Mouse (Mus musculus) hindbrain, postnatal 0 days (tissue): ENCODE data around the gene Aif1. TPM values are rescaled to one million over a fixed set of nuclear protein-coding genes. Genes with fewer than 3 reads are reported as not detected.

Source experiments
- ATAC-seq: fragments of 200-750 bp; cut with Nextera tagmentation; 2 replicates; pipeline ENCODE4 v1.8.0; 2017; ENCODE audit warnings: mild to moderate bottlenecking, moderate TSS enrichment, moderate library complexity
- DNase-seq: peaks from one replicate; pipeline ENCODE4 v3.0.0-alpha.2; 2015; ENCODE audit warnings: low spot score
- H3K27ac ChIP-seq: fragments of 300-500 bp; sonication (generic); 2 replicates; pipeline ENCODE4 v1.5.1; 2014; ENCODE audit warnings: mild to moderate bottlenecking
- H3K27me3 ChIP-seq: fragments of 300-500 bp; sonication (generic); 2 replicates; pipeline ENCODE4 v1.6.1; 2014; ENCODE audit warnings: low read length, mixed read lengths; ENCODE audit not compliant: insufficient read depth
- H3K36me3 ChIP-seq: fragments of 300-500 bp; sonication (generic); 2 replicates; pipeline ENCODE4 v1.6.1; 2014; ENCODE audit warnings: low read length, mixed read lengths; ENCODE audit not compliant: insufficient read depth
- H3K4me1 ChIP-seq: fragments of 300-500 bp; sonication (generic); 2 replicates; pipeline ENCODE4 v1.6.1; 2014; ENCODE audit warnings: antibody characterized with exemption, low read length, mixed read lengths; ENCODE audit not compliant: insufficient read depth
- H3K4me2 ChIP-seq: fragments of 300-500 bp; sonication (generic); 2 replicates; pipeline ENCODE4 v1.6.1; 2014; ENCODE audit warnings: low read depth, mild to moderate bottlenecking, low read length, moderate library complexity, mixed read lengths
- H3K4me3 ChIP-seq: fragments of 300-500 bp; sonication (generic); 2 replicates; pipeline ENCODE4 v1.5.1; 2014; ENCODE audit warnings: low read length
- H3K9ac ChIP-seq: fragments of 300-500 bp; sonication (generic); replicated peaks from 2 replicates; pipeline ENCODE4 v1.6.1; 2014; ENCODE audit warnings: mild to moderate bottlenecking, low read length, moderate library complexity, mixed read lengths
- H3K9me3 ChIP-seq: fragments of 300-500 bp; sonication (generic); 2 replicates; pipeline ENCODE4 v1.6.1; 2016; ENCODE audit warnings: low read length, mixed read lengths
- CTCF ChIP-seq: IDR thresholded peaks from 2 replicates; pipeline ENCODE4 v1.5.1; 2016; ENCODE audit warnings: antibody characterized with exemption, control low read depth, low read depth
- WGBS: fragments of 180-500 bp; shearing (Covaris S2); extraction: QIAGEN DNeasy Blood & Tissue Kit; methylation state at CpG from one replicate; pipeline ENCODE4 v1.1.7; 2014; 5-methylcytosine and 5-hydroxymethylcytosine counted together
- polyA plus RNA-seq: library from polyadenylated mRNA; unstranded; fragments of >200 nt; fragmentation: Nextera tagmentation; extraction: Ambion mirVana; gene quantifications from 2 replicates; pipeline ENCODE4 v1.2.1, GENCODE M21; 2015
- total RNA-seq: library from RNA; depleted of rRNA; stranded (reverse); fragments of >200 nt; gene quantifications from 2 replicates; pipeline ENCODE4 v1.2.3, GENCODE M21; 2014; rRNA removed

The Aif1 gene
- total RNA-seq, result 0.21 and 2.4 TPM in 2 replicates
- 9.5 and 10.9 TPM in 2 replicates for polyA plus RNA-seq

- WGBS, result 41% methylated on average over 2 of the region's 2 CpGs
- Histone ChIP-seq H3K27me3 (no peaks in the 10 kb centered on the region), H3K9ac (no peak within 1 kb of the TSS), H3K27ac (no peak within 1 kb of the TSS), H3K36me3 (no peaks in the 10 kb centered on the region), H3K4me3 (no peak within 1 kb of the TSS), H3K4me1 (no peaks in the 10 kb centered on the region), H3K9me3 (no peaks in the 10 kb centered on the region), H3K4me2 (no peak within 1 kb of the TSS)
- ATAC-seq, result no peak
- no peak for DNase-seq
- no peak for TF ChIP-seq CTCF
Observed at GRCm38 (mm10) chr17:35175968-35176367, at the start of gene Aif1. TSS of gene Aif1 (minus strand) at chr17:35176068.

GRCm38 (mm10) chr17:35225456-35225855 is 49.6 kb upstream of the Aif1 start:
- no peak for ATAC-seq
- no peak for TF ChIP-seq CTCF
- no peak overlapping the region for H3K4me3 ChIP-seq
- no peak overlapping the region for H3K27ac ChIP-seq
- WGBS, result 97% methylated on average over 5 of the region's 5 CpGs
- H3K9ac ChIP-seq, result no peak overlapping the region
- peaks cover 26% of the 10 kb centered on the region; the same call in 1 of the 2 replicates for H3K36me3 ChIP-seq
- no peaks in the 10 kb centered on the region for H3K27me3 ChIP-seq
- no peak for DNase-seq
- no peak overlapping the region for H3K4me2 ChIP-seq
- no peaks in the 10 kb centered on the region for H3K4me1 ChIP-seq
- no peaks in the 10 kb centered on the region for H3K9me3 ChIP-seq

GRCm38 (mm10) chr17:35224641-35225040 is 48.8 kb upstream of the Aif1 start:
- Histone ChIP-seq H3K9ac (no peak overlapping the region), H3K27ac (no peak overlapping the region), H3K4me3 (no peak overlapping the region), H3K36me3 (peaks cover 31% of the 10 kb centered on the region), H3K9me3 (no peaks in the 10 kb centered on the region), H3K4me2 (no peak overlapping the region), H3K4me1 (no peaks in the 10 kb centered on the region), H3K27me3 (no peaks in the 10 kb centered on the region)
- ATAC-seq (no peak), DNase-seq (no peak)
- WGBS, result 97% methylated on average over 4 of the region's 4 CpGs
- TF ChIP-seq CTCF, result no peak

- Histone ChIP-seq H3K4me1 (no peaks in the 10 kb centered on the region), H3K27me3 (no peaks in the 10 kb centered on the region), H3K27ac (no peak overlapping the region), H3K36me3 (peaks cover 18% of the 10 kb centered on the region), H3K9ac (no peak overlapping the region), H3K4me2 (no peak overlapping the region), H3K9me3 (no peaks in the 10 kb centered on the region), H3K4me3 (no peak overlapping the region)
- DNase-seq, result no peak
- WGBS, result 70% methylated on average over 6 of the region's 6 CpGs
- TF ChIP-seq CTCF, result no peak
- ATAC-seq, result no peak
Observed at GRCm38 (mm10) chr17:35222299-35222698, 46.4 kb upstream of the Aif1 start.

DNA sequence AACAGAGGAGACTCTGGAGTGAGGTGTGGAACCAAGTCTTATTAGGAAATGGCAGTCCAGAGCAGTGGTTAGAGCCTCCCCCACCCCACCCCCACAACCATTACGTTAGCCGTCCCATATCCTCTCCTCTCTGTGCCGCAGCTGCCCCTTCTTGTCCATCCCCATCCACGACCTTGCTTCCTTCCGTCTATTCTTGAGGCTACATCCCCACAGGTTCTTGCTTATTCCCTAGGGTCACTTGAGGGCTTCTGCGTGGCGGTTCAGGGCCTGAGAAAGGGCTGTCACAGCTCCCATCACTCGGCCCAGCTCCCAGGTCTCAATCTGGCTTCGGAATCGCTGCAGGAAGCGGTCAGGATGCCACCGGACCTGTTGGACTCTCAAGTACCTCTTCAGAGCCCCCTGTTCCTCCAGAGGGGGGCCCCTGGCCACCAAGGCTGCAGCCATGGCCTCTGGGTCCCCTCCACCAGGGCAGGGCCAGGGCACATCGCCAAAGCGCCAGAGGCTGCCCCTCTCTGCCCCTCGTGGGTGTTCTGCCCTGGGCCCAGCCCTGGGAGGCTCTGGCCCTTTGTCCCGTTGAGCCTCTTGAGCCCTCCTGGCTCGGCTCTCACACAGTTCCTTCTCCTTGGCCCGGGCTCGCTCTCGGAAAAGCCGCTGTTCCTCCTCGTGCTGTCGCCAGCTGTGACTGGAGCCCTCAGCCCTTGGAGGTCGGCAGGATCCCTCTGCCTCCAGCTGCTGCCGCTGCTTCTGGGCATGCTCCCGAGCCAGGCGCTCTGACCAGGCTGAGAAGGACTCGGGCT is 44.5 kb upstream of the Aif1 start, which contains the start of gene Gm16181:
Gene Gm16181 (plus strand): TSS at position 679 of the 797 bp plus-strand sequence.
- Histone ChIP-seq H3K4me2 (no peak within 1 kb of the TSS), H3K4me3 (no peak within 1 kb of the TSS), H3K4me1 (no peaks in the 10 kb centered on the region), H3K9ac (no peak within 1 kb of the TSS), H3K9me3 (no peaks in the 10 kb centered on the region), H3K27me3 (no peaks in the 10 kb centered on the region), H3K27ac (no peak within 1 kb of the TSS), H3K36me3 (peaks cover 12% of the 10 kb centered on the region)
- ATAC-seq, result no peak
- no peak for DNase-seq
- TF ChIP-seq CTCF, result no peak
- 75% methylated on average over 28 of the region's 28 CpGs for WGBS

GRCm38 (mm10) chr17:35219601-35220041 is 43.8 kb upstream of the Aif1 start:
- no peak overlapping the region for H3K9ac ChIP-seq
- WGBS, result 91% methylated on average over 6 of the region's 6 CpGs
- H3K27ac ChIP-seq, result no peak overlapping the region
- no peak for TF ChIP-seq CTCF
- no peak overlapping the region for H3K4me2 ChIP-seq
- peaks cover 12% of the 10 kb centered on the region for H3K36me3 ChIP-seq
- no peak for DNase-seq
- no peak for ATAC-seq
- no peak overlapping the region for H3K4me3 ChIP-seq
- H3K9me3 ChIP-seq, result no peaks in the 10 kb centered on the region
- H3K27me3 ChIP-seq, result no peaks in the 10 kb centered on the region
- H3K4me1 ChIP-seq, result no peaks in the 10 kb centered on the region
